Mouse (Mus musculus): ENCODE measurements around the gene Nav2. TPM values are rescaled to one million over a fixed set of nuclear protein-coding genes. Genes with fewer than 3 reads are reported as not detected.

Nav2 gene
- polyA plus RNA-seq, 1 experiment from 2014 or later = 24.2 TPM

Other genes starting within 250 kb of the Nav2 start
- 38.6 and 42.4 TPM in 2 replicates for gene Zdhhc13, start 119.7 kb upstream of the Nav2 start, polyA plus RNA-seq (2015; fragmentation: Nextera tagmentation; extraction: Ambion mirVana)
- 1.4 and 2.2 TPM in 2 replicates for gene Csrp3, start 60.7 kb upstream of the Nav2 start, polyA plus RNA-seq (2015; fragmentation: Nextera tagmentation; extraction: Ambion mirVana)
- 3.4 and 4.0 TPM in 2 replicates for gene E2f8, start 27.1 kb upstream of the Nav2 start, polyA plus RNA-seq (2015; fragmentation: Nextera tagmentation; extraction: Ambion mirVana)

All from hindbrain, embryonic 13.5 days (tissue).